Mouse (Mus musculus) hindlimb bud, embryonic 11.5 days (tissue): ENCODE measurements around the gene Cited4.

Experiments
- DNase-seq: peaks from one replicate; pipeline ENCODE4 v3.0.0-alpha.2; 2012; ENCODE audit warnings: low read depth, low spot score; ENCODE audit errors: extremely low spot score

Cited4 gene

DNA sequence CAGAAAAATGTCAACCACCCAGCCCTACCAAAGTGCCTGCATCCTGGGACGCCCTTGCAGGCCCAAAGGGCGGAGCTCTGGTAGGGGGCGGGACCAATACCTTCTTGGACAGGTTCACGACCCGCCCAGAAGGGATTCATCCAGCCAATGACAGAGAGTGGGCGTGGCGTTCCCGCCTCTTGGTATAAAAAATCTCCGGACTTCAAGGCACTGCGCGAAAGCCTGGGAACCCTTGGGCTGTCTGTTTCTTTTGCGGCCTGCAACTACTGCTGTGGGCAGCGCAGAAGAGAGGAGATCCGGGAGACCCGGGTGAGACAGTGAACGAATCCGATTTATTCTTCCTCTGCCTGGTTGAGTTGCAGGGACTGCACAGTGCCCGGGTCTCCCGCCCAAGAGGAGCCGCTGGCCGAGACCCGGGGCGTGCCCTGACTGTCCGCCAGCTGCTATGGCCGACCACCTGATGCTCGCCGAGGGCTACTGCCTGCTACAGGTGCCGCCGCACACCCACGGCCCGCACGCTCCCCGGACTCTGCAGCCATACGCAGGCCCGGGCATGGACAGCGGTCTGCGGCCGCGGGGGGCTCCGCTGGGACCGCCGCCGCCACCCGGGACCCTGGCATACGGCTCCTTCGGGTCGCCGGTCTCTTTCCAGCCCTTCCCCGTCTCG, at the start of gene Cited4:
Gene Cited4 (plus strand): TSS at position 215 of the 667 bp plus-strand sequence.
- DNase-seq = peak; percentile 60

DNA sequence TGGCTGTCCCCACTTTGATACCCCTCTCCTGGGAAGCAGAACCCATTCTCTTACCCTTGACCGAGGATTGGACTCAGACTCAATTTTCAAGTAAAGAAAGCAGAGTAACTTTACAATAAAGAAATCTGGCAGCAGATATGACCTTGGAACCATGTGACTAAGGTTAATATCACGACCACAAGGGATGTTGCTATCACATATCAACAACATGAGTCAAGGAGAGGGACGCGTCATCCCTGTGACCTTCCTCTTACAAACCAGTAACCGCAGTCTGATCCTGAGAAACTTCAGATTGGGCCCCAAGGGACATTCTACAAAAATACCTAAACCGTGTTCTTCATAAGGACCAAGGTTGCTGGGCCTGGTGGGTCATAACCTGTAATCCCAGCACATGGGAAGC, 38.6 kb upstream of the Cited4 start:
- DNase-seq = no peak

DNA sequence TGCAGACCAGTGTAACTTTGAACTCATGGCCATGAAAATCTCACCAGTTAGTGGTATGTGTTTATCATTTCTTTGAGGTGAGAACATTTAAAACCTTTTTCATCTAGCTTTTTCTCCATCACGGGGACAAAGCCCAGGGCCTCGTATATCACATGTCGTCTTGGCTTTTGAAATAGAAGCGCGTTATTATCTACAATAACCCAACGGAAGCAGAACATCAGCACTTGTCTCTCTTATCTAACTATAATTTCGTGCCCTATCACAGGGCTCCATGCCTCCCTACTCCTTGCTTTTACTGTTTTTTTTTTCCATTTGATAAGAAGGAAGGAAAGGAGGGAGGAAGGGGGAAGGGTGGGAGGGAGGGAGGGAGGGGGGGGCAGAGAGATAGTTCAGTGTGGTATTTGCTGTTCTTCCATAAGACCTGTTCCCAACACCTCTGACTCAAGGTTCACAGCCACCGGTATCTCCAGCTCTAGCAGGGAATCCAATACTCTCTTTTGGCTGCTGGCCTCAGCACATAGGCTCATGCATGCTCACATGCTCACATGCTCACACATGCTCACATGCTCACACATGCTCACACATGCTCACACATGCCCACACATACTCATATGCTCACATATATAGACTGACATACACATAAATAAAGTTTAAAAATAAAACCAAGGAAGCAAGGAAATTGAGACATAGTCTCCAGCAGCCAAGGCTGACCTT, 36.0 kb upstream of the Cited4 start:
- DNase-seq = no peak

DNA sequence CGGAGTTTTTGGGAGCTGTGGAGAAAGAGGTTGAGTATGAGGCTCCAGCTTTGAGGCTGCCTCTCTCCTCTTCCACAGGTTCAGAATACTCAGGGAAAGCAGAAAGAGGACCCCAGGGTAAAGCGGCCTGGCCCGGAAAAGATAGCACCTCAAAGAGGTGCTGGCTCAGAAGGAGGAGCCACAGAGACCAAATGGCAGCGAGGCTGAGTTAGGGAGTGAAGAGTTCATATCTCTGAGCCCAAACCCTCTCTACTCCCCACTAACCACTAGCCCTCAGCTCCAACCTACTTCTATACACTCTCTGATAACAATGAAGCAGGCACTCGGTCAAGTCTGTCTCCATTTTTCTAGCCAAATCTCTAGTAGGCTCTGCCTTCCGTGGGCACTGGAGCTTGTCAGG, 34.5 kb upstream of the Cited4 start:
- DNase-seq = no peak

DNA sequence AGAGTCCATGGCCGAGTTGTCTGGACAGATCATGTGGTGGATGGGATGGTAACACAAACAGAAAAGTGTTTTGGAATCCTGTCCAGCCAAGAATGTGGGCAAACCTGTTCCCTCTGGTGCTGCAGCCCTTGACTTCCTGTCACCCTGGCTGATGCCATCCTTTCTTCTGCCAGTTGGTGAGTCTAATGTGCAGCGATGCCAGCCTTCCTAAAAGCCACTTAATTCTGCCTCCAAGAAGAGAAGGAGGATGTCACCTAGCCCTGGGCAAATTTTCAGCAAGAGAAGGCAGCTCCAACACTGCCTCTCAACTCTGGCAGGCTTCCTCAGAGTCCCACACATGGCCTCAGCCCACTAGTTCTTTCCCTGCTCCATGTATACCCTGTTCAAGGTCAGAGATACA, 31.0 kb upstream of the Cited4 start:
- no peak for DNase-seq

DNA sequence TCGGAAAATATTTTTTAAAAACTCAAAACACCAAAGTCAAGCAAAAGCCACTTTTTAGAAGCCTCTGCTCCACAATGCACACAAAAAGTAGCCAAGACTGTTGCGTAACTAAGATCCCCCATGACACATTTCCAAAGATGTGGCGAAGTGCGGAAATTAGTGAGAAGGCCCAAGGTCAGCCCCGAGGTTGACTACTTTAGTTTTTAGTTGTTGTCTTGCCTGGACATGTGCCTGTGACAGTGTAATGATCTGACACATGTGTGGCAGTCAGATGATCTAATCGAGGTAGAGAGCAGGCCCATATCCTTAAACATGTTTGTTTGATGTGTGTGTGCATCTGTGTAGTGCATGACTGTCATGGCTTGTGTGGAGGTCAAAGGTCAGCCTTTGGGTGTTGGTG, 24.4 kb upstream of the Cited4 start:
- DNase-seq = no peak

DNA sequence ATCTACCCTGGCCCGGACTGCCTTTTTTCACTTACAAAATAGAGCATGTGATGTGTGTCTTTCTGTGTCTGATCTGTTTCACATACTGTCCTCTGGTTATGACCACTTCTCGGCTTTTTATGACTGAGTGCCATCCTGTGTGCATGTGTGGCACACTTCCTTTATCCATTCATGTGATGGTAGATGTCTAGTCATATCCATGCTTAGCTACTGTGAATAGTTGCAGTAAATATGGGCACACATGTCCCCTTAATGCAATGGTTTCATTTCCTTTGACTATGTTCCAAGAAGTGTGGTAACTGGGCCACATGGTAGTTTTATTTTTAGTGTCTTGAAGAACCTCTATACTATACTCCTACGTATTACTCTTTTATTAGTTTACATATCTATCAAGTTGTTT, 22.5 kb upstream of the Cited4 start:
- no peak for DNase-seq

DNA sequence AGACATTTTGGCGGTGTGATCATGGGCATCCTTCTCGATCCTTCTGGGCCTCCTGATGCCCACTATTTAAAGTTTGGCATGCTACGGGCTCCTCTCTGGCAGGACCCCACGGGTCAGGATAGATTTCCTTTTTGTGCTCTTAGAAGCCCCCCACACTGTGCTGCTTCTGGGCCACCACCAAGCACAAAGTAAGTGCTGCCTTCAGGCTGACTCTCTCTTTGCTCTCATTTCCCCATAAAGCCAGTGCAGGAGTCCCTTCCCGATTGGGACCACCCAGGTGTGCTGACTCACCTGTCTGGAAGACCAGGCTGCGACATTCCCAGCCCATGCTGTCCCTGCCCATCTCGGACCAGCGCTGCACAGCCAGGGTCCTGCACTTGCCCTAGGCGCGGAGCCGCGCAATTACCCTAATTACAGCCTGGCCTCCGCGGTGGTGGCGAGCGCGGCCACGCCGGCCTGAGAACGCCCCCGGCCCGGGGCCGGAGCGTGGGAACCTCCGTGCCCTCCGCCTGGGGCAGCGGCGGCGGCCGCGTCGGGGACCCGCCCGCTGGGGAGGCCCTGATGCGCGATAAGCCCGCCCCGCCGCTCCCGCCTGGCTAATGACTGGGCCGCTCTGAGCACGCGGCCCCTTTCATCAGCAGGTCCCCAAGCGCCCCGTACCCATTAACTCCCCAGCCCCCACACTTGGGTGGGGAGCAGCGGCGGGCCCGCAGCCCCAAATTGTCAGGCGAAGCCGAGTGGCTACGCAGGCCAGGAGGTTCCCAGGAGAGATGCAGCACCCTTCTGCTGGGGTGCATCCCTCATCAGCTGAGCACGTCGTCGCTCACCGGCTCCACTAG, 16.8 kb upstream of the Cited4 start:
- DNase-seq = no peak

DNA sequence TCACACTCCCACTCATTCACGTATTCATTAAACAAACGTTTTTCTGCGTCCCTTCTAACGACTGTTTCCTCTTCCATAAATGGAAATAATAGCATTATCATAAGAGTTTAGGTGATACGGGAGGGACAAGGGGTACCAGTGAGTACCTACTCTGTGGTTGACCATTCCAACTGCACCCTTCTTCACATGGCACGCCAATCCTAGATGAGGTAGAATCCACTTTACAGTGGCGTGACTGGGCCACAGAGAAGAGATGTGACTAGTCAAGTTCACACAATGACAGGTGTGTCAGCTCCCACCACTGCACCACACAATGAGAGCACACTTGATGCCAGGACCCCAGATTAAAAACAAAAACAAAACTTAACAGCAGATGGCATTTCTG, 16.2 kb upstream of the Cited4 start:
- DNase-seq = no peak

DNA sequence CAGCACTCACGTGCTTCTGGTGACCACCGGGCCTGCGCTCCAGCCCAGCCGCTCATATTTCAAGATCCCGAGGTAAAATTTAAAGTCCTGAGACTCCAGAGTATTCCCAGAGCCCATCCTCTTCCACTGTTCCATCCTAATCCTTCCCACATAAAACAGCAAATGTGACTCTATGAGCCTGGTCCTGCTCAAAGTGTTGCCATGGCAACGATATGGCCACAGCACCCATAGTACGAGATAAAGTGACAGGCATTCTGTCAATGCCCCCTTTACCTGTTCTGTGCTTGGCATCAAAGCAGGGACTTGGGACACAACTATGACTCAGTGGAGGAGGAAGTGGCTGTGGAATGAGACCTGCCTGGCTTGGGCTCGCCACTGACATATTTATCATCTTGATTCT, 10.5 kb upstream of the Cited4 start:
- no peak for DNase-seq

DNA sequence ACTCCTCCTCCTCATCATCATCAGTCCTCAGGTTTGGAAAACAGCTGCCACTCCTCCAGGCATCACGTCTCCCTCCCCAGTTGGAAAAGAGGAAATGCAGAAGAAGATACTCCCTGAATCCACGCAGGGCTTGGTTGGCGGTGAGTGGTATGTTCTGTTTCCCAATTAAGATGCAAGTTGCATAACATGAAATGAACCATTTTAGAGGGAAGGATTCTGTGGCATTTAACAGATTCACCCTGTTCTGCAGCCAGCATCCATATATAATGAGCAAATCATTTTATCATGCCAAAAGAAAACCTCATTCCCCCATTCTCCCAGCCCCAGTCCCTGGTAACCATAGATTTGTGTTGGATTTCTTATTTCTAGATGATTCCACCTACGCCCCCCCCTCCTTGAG, 5.9 kb upstream of the Cited4 start:
- DNase-seq = no peak

DNA sequence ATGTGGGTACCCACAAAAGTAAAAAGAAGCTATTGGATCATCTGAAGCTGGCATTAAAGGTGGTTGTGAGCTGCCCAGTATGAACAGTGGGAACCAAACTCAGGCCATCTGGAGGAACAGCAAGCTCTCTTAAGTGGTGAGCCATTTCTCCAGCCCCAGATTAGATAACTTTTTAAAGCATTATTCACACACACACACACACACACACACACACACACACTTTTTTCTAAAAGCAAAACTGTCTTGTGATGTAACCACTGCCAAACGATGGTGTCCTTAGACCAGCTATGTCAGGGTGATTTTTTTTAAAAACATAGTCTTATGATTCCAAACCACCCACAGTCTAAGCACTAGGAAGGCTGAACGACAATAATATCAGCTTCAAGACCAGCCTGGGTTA, 1.8 kb upstream of the Cited4 start:
- DNase-seq = no peak

DNA sequence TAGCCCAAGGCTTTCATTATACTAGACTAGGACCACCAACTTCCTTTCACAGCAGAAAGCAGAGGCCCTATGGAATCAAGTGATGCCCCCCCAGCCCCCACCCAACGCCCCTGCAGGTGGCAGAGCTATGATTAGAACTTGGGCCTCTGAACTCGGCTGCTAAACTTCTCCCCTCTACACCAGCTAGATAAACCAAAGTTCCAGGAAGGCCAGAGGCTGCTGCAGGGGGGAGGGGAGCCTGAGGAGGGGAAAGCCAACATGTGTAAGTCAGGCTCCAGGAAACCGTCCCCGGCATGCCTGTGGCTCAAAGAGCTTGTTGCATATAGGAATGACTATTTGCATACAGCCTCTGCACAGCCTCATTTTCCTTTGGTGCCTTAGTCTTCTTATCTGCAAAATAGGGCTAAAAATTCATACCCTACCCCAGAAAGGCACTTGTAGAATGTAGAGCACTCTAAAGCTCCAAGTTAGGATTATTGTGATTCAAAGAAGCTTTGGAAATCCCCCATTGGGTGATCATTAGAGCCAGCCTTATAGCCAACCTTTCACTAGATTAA, 1.1 kb upstream of the Cited4 start:
- no peak for DNase-seq

DNA sequence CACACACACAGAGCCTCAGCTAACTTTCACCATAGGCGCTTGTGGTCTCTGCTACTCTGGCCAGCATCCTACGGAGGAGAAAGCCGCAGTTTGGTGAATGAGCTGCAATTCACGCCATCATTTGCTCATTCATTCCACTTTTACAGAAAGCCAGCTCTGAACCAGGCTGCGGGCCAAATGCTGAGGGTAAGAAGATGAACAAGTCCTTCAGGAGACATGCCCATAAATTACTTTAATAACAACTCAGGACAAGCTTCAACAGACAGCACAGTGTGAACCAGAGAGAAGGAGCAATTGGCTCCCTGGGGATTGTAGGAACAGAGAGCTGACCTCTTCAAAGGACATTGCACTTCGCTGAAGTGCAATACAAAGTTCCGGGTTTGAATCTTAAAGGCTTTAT, 590 bp upstream of the Cited4 start:
- DNase-seq = no peak

DNA sequence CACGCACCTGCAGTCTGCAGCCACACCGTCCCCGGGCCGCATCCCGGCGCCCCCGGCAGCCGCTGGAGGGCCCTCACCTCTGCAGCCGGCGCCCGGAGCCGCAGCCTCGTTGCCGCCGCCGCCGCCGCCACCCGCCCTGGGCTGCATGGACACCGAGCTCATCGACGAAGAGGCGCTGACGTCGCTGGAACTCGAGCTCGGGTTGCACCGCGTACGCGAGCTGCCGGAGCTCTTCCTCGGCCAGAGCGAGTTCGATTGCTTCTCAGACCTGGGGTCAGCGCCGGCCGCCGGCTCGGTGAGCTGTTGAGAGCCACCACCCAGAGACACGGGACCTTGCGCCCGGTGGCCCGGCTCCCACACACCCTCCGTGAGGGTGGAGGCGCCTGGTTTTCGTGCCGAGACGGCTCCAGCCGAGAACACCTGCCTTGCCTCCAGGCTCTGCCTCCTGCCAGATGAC, 701 bp downstream of the Cited4 start:
- DNase-seq = no peak

DNA sequence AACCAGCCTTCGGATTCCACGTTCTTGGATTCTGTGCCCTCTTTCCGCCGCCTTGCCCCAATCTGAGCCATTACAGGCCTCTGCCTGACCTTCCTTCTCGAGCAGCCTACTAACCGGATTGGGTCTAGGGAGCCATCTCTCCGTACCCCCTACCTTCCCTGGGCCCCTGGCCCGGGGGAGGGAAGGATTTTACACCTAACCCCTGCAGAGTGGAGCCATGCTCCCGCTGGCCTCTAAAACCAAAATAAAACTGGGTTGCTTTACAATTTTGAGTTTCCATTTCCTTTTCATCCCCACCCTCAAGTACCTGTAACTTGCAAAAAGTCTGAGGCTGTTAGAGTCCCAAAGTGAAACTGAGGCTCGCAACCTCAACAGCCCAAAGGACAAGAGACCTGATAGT, 1.2 kb downstream of the Cited4 start:
- no peak for DNase-seq

DNA sequence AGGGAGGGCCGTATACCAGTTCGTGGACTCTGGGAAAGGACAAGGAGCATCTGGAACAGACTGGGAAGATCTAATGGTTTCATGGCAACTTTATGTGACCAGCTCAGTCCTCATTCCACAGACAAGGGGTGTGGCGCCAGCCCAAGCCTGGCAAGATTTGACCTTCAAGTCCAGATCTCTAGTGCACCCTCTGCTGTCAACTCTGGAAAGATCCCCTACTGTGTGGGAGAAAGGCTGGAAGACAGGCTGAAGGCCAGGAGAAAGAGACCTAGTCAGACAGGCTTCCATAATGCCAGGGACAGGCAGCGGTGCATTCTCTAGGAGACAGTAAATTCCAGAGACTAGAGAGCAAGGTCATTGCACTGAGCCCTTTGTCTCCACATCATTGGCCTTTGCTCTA, 2.2 kb downstream of the Cited4 start:
- no peak for DNase-seq

DNA sequence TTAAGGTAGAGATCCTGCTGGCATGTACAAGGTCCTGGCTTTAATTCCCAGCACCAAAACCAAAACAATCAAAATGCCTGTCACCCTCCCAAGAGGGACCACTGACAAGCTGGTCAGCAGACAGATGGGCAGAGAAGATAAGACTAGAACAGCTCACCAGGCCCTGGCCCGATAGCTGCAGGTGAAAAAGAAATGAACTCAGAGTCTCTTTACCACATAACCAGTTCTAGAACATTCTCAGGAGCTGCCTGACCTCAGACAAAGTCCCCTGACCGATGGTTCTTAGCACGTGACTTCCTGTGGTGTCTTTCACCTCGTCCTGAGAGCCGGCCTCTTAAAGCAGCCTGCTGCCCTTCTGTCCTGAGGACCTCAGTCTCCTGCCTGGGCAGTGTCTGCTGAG, 3.2 kb downstream of the Cited4 start:
- no peak for DNase-seq

DNA sequence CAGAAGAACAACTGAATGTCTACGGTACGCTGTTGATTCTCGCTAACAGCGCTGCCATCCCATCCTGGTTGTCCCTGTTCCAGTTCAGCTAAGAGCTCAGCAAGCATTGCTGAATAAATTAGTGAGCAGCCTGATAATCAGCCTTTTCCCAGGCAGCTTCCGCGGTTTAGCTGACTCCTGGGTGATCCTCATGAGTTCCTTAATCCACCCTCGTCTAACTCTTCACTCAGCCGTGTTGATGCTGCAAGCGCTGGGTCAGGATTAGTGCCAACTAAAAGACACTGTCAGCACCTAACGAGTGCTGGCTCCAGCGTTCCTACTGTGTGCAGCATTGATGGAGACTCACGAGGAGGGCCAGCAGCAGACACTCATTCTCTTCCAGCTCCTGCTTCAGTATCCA, 4.7 kb downstream of the Cited4 start:
- no peak for DNase-seq

DNA sequence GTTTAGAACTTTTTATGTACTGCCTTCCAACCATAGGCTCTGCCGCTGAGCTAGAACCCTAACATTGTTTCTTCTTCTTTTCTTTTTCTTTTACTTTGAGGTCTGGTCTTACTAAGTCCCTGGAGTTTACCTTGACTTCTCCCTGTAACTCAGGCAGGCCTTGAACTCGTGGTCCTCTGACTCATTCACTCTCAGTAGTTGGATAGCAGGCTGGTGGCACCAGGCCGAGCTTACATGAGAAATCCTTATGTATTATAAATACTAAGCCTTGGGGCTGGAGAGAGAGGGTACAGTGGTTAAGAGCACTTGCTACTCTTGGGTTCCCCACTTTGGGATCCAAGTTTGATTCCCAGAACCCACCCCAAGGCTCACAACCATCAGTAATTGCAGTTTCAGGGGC, 7.2 kb downstream of the Cited4 start:
- DNase-seq = no peak

DNA sequence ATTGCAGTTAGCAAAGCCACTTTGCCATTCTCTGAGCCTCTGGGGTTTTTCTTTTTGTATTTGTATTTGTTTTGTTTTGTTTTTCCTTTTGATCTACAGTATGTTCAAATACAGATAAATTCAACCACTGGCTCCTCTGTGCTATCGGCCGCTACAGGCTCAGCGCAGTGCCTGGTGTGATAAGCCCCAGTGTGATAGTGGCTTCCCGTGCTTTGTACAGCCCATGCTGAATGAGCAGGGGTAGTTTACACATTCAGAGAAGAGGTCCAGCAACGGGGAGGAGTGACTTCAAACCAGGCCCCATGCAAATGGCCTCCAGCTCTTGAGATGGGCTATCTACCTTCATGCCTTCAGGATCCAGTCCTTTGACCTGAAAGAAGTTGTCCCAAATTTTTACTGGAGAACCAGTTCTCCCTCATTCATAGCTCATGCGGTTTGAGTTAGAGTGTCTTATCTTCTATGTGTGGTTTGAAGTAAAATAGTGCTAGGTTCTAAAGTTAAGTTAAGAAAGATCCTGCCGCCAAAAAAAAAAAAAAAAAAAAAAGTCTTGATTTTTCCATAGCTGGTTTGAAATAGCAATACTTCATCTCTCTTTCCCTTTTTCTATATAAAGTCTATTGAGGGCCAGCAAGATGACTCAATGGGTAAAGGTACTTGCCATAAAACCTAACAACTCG, 8.5 kb downstream of the Cited4 start:
- no peak for DNase-seq
